ENCODE assay signal across 9 mouse cellular contexts in the genomic region with DNA sequence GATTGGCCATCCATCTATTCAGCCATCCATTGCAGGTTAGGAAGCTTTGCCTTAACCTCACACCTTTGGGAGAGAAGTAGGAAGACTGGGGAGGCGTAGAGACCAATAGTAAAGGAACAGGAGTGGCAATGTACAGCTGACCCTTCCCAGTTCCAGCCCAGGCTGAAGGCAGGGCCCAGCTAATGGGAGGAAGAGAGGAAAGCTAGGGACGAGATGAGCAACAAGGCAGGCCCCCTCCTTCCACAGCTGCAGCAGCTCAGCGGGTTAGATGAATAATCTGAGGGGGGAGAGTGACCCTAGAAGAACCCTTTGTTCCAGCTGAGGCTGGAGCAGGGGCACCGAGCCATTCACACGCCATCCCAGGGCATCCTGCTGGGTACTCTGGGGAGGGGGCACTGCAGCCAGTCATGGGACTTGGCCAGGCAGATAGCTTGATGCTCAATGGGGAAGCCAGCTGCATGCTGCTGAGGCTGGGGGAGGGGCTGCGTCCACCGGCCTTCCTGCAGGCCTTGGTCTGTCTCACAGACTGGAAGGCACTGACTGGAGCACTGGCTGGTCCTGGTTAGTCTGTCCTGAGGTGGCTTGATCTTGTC. TPM values are rescaled to one million over a fixed set of nuclear protein-coding genes. Genes with fewer than 3 reads are reported as not detected.
DNase-seq lines count a peak whose midpoint lies in the region; ATAC-seq and TF ChIP-seq lines count a peak whose summit lies in the region.
"Had no signal": no experiment of that assay in that cellular context is flagged by ENCODE, and none has a peak within 500 bp of the region (broad histone marks: within the 10 kb centered on the region; RNA-seq: fewer than 3 reads in every experiment).

No protein-coding gene starts in this region.

- no peak for TF ChIP-seq POLR2A in thymus, adult 2 months (IDR thresholded peaks at IDR 0.05; ENCODE audit: control insufficient read depth, extremely low read depth, insufficient read depth, low read length, poor library complexity)

- no peak overlapping the region for H3K4me2 ChIP-seq in forebrain, postnatal 0 days (ENCODE audit: low read depth)

- no peak overlapping the region for H3K4me3 ChIP-seq in heart, embryonic 10.5 days
- no peak overlapping the region for H3K4me3 ChIP-seq in forebrain, postnatal 0 days (ENCODE audit: low read depth, low read length)
- H3K4me3 ChIP-seq in thymus, adult 2 months (ENCODE audit: control insufficient read depth, insufficient read depth, low read length): no peak overlapping the region
- H3K4me3 ChIP-seq: myocyte had no signal

- 0 out of 2 replicates have a peak overlapping the region, but pooled peaks have one; percentile 48 for H3K27ac ChIP-seq in heart, embryonic 10.5 days
- no peak overlapping the region for H3K27ac ChIP-seq in forebrain, postnatal 0 days (ENCODE audit: low read depth, low read length)
- no peak overlapping the region for H3K27ac ChIP-seq in thymus, adult 2 months (ENCODE audit: control insufficient read depth, insufficient read depth, low read length)

- H3K36me3 ChIP-seq in heart, embryonic 10.5 days: peaks cover 40% of the 10 kb centered on the region
- H3K36me3 ChIP-seq in forebrain, postnatal 0 days (ENCODE audit: insufficient read depth): no peaks in the 10 kb centered on the region
- no peaks in the 10 kb centered on the region for H3K36me3 ChIP-seq in thymus, adult 2 months (ENCODE audit: control insufficient read depth, insufficient read depth, low read length)

- WGBS in heart, embryonic 10.5 days: 35% methylated on average over 7 of the region's 7 CpGs
- WGBS in forebrain, postnatal 0 days: 23% methylated on average over 7 of the region's 7 CpGs
- 80% methylated on average over 7 of the region's 7 CpGs for WGBS in thymus, adult 2 months

- DNase-seq in heart, embryonic 10.5 days (ENCODE audit: low spot score): no peak
- DNase-seq in heart, postnatal 4 days: no peak
- DNase-seq in forebrain, postnatal 0 days: peak; percentile 19
- DNase-seq in left cerebral cortex, postnatal 10 days (ENCODE audit: extremely low spot score in 1 of 2, low spot score in 2 of 2): peak; percentile 49 to 82
- DNase-seq in retina, postnatal 1 day: peak; percentile 83
- no peak for DNase-seq in adrenal gland, adult (ENCODE audit: inconsistent age in 2 of 2, low spot score in 1 of 2)
- DNase-seq in urinary bladder, postnatal 36 days (ENCODE audit: low spot score in 2 of 2): no peak
- DNase-seq in thymus, adult 2 months: no peak

- intact Hi-C loops in left cerebral cortex, postnatal 10 days (cut with DNase I): no loop called here

- no peaks in the 10 kb centered on the region for H3K9me3 ChIP-seq in heart, embryonic 10.5 days
- H3K9me3 ChIP-seq in forebrain, postnatal 0 days (ENCODE audit: low read length): no peaks in the 10 kb centered on the region

- no peak overlapping the region for H3K9ac ChIP-seq in forebrain, postnatal 0 days

- peaks cover 35% of the 10 kb centered on the region for H3K4me1 ChIP-seq in heart, embryonic 10.5 days
- 0 out of 2 replicates have a peak, but pooled peaks cover 3% of the 10 kb centered on the region for H3K4me1 ChIP-seq in forebrain, postnatal 0 days (ENCODE audit: insufficient read depth)
- H3K4me1 ChIP-seq in thymus, adult 2 months (replicated peaks; ENCODE audit: control insufficient read depth, insufficient read depth, low read length): no peaks in the 10 kb centered on the region; the same call in 1 of the 2 replicates

- H3K27me3 ChIP-seq in heart, embryonic 10.5 days (ENCODE audit: insufficient read depth, poor library complexity, severe bottlenecking): no peaks in the 10 kb centered on the region
- H3K27me3 ChIP-seq in forebrain, postnatal 0 days (ENCODE audit: insufficient read depth, low read length): no peaks in the 10 kb centered on the region
- no peaks in the 10 kb centered on the region for H3K27me3 ChIP-seq in thymus, adult 2 months (ENCODE audit: control insufficient read depth, insufficient read depth, low read length)

- ATAC-seq in forebrain, postnatal 0 days: peak; percentile 58

- no peak for TF ChIP-seq CTCF in forebrain, postnatal 0 days (IDR thresholded peaks at IDR 0.05; ENCODE audit: low read depth)
- no peak for TF ChIP-seq CTCF in thymus, adult 2 months (IDR thresholded peaks at IDR 0.05; ENCODE audit: borderline replicate concordance, control insufficient read depth, extremely low read depth, insufficient read depth, low read length, poor library complexity)

RNA-seq across cellular contexts. Expression of a gene that starts 12.8 kb away (rescaled TPM):
- 4.6 and 5.7 TPM in 2 replicates for polyA plus RNA-seq in heart, embryonic 10.5 days (2016; fragmentation: Nextera tagmentation; extraction: Ambion mirVana)
- 10 to 100 TPM; 12.9 to 13.2 TPM for total RNA-seq in heart, postnatal 4 days (2021)
- total RNA-seq in forebrain, postnatal 0 days (2014; rRNA removed): 12.0 and 13.7 TPM in 2 replicates
- 2.8 and 4.1 TPM in 2 replicates for polyA plus RNA-seq in forebrain, postnatal 0 days (2015; fragmentation: Nextera tagmentation; extraction: Ambion mirVana)
- total RNA-seq in left cerebral cortex, postnatal 10 days (2021): 10 to 100 TPM; 26.3 to 26.4 TPM
- polyA plus RNA-seq in thymus, adult 2 months (2012; rRNA removed): 3.1 and 3.7 TPM in 2 replicates

RNA-seq across cellular contexts. Expression of a gene that starts 25.6 kb away (rescaled TPM):
- 43.2 and 50.1 TPM in 2 replicates for polyA plus RNA-seq in heart, embryonic 10.5 days (2016; fragmentation: Nextera tagmentation; extraction: Ambion mirVana)
- 10 to 100 TPM; 13.5 to 13.7 TPM for total RNA-seq in heart, postnatal 4 days (2021)
- 127 and 147 TPM in 2 replicates for total RNA-seq in forebrain, postnatal 0 days (2014; rRNA removed)
- polyA plus RNA-seq in forebrain, postnatal 0 days (2015; fragmentation: Nextera tagmentation; extraction: Ambion mirVana): 165 and 182 TPM in 2 replicates
- total RNA-seq in left cerebral cortex, postnatal 10 days (2021): 100 to 1,000 TPM in 1 of 2 experiments, 10 to 100 TPM in 1; 99.7 to 106 TPM
- polyA plus RNA-seq in thymus, adult 2 months (2012; rRNA removed): 10.3 and 11.9 TPM in 2 replicates

RNA-seq across cellular contexts. Expression of a gene that starts 56.4 kb away (rescaled TPM):
- 77.2 and 82.6 TPM in 2 replicates for polyA plus RNA-seq in heart, embryonic 10.5 days (2016; fragmentation: Nextera tagmentation; extraction: Ambion mirVana)
- total RNA-seq in heart, postnatal 4 days (2021): 100 to 1,000 TPM in 1 of 2 experiments, 10 to 100 TPM in 1; 91.2 to 102 TPM
- total RNA-seq in forebrain, postnatal 0 days (2014; rRNA removed): 119 and 142 TPM in 2 replicates
- polyA plus RNA-seq in forebrain, postnatal 0 days (2015; fragmentation: Nextera tagmentation; extraction: Ambion mirVana): 66.1 and 103 TPM in 2 replicates
- 100 to 1,000 TPM; 130 to 145 TPM for total RNA-seq in left cerebral cortex, postnatal 10 days (2021)
- 20.9 and 24.0 TPM in 2 replicates for polyA plus RNA-seq in thymus, adult 2 months (2012; rRNA removed)

Comparison
In these comparisons a context has a peak if more than half of its experiments do, and no peak if none do; other contexts are left out.
1. DNase-seq: peak in forebrain, postnatal 0 days (single experiment), left cerebral cortex, postnatal 10 days (2 of 2) and retina, postnatal 1 day (single experiment); none in heart, embryonic 10.5 days (single experiment), heart, postnatal 4 days (single experiment), adrenal gland, adult (0 of 2), urinary bladder, postnatal 36 days (0 of 2) and thymus, adult 2 months (single experiment).